Mouse (Mus musculus) lung, adult 2 months (tissue): Measurements from ENCODE around the gene Calm4. TPM values are rescaled to one million over a fixed set of nuclear protein-coding genes. Genes with fewer than 3 reads are reported as not detected.
"Not testable (repeated sequence)": the region's sequence is repeated elsewhere in the genome, so short reads cannot be mapped to it uniquely, and the experiment has no call there.

Experiments
- DNase-seq: peaks from one replicate; pipeline ENCODE4 v3.0.0; 2022
- H3K4me1 ChIP-seq: fragments of 200-500 bp; 2 replicates; pipeline ENCODE4 v1.6.1; 2011; ENCODE audit warnings: low read length; ENCODE audit not compliant: control insufficient read depth, insufficient read depth
- H3K4me3 ChIP-seq: fragments of 200-500 bp; replicated peaks from 2 replicates; pipeline ENCODE3; 2011; ENCODE audit warnings: low read depth, mild to moderate bottlenecking, control low read depth, low read length; ENCODE audit errors: extremely low read depth
- CTCF ChIP-seq: fragments of 200-500 bp; IDR thresholded peaks from 2 replicates; pipeline ENCODE4 v1.5.1; 2011; ENCODE audit warnings: mild to moderate bottlenecking, low read length, control low read depth; ENCODE audit not compliant: insufficient read depth
- POLR2A ChIP-seq: fragments of 200-500 bp; IDR thresholded peaks from 2 replicates; pipeline ENCODE4 v1.6.1; 2011; ENCODE audit warnings: low read depth, mild to moderate bottlenecking, control low read depth, low read length, borderline replicate concordance; ENCODE audit errors: extremely low read depth
- WGBS: fragments of 180-500 bp; shearing (Covaris S2); methylation state at CpG from one replicate; pipeline ENCODE4 v1.1.7; 2018; 5-methylcytosine and 5-hydroxymethylcytosine counted together
- polyA plus RNA-seq: library from polyadenylated mRNA; depleted of rRNA; stranded (reverse); fragments of >200 nt; gene quantifications from 2 replicates; pipeline ENCODE4 v1.2.3, GENCODE M21; 2012

Calm4 gene
- polyA plus RNA-seq, 1 experiment = 56.0 TPM

GRCm38 (mm10) chr13:3818740-3819076 lies 18.8 kb upstream of the Calm4 start:
- no peak for DNase-seq
- WGBS = 61% methylated on average over 2 of the region's 2 CpGs
- Histone ChIP-seq H3K4me3 (no peak overlapping the region), H3K4me1 (no peaks in the 10 kb centered on the region)
- TF ChIP-seq CTCF (no peak), POLR2A (no peak)

GRCm38 (mm10) chr13:3822105-3822504 lies 15.5 kb upstream of the Calm4 start:
- no peak for DNase-seq
- 59% methylated on average over 4 of the region's 4 CpGs for WGBS
- no peak for TF ChIP-seq CTCF
- no peak for TF ChIP-seq POLR2A
- Histone ChIP-seq H3K4me1 (no peaks in the 10 kb centered on the region), H3K4me3 (no peak overlapping the region)

DNA sequence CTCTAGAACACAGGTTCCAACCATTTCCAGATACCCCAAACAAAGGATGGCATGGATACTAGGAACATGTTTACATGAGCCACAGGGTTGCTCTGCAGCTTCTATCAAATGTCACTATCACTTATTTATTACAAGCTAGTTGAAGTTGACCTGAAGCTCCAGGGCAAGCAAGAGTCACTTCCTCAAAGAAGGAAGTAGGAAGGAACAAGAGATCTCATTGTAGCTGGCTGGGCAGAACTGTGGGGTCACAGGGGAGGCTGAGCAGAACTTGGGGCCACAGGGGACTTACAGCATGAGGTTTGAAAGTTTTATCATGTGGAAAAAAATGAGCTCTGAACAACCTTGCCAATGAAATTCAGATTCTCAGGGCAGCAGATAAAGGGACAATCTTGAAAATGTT lies 11.8 kb upstream of the Calm4 start:
- TF ChIP-seq CTCF (no peak), POLR2A (no peak)
- Histone ChIP-seq H3K4me1 (no peaks in the 10 kb centered on the region), H3K4me3 (no peak overlapping the region)
- DNase-seq = no peak

DNA sequence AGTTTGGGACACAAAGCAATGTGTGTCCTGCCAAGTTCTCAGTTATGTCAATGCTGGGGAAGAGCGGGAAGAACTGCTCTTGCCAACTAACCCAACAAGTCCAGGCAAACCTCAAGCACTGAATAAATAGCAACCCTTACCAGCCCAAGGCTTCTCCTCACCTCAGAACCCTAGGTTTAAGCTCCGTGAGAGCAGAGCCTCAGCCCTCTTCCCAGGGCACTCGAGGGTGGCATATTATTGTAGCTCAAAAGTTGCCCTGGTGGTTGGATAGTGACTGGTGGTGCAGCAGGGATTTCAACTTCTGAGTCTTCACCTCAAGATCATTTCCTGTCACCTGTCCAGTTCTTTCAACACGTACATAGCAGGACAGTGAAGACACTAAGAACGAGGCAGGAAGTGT lies 6.0 kb upstream of the Calm4 start:
- Histone ChIP-seq H3K4me1 (no peaks in the 10 kb centered on the region; the same call in 1 of the 2 replicates), H3K4me3 (no peak overlapping the region)
- no peak for DNase-seq
- TF ChIP-seq POLR2A (no peak), CTCF (no peak)
- WGBS = 66% methylated on average over 5 of the region's 5 CpGs

- Histone ChIP-seq H3K4me1 (no peaks in the 10 kb centered on the region; the same call in 1 of the 2 replicates), H3K4me3 (no peak overlapping the region)
- no peak for TF ChIP-seq POLR2A
- TF ChIP-seq CTCF = no peak
- 55% methylated on average over 1 of the region's 1 CpGs for WGBS
- DNase-seq = no peak
These were observed 5.6 kb upstream of the Calm4 start for GRCm38 (mm10) chr13:3831994-3832393.

GRCm38 (mm10) chr13:3832450-3832849 lies 5.1 kb upstream of the Calm4 start:
- Histone ChIP-seq H3K4me1 (no peaks in the 10 kb centered on the region; the same call in 1 of the 2 replicates), H3K4me3 (no peak overlapping the region)
- no peak for DNase-seq
- no peak for TF ChIP-seq POLR2A
- no peak for TF ChIP-seq CTCF
- 21% methylated on average over 2 of the region's 2 CpGs for WGBS

DNA sequence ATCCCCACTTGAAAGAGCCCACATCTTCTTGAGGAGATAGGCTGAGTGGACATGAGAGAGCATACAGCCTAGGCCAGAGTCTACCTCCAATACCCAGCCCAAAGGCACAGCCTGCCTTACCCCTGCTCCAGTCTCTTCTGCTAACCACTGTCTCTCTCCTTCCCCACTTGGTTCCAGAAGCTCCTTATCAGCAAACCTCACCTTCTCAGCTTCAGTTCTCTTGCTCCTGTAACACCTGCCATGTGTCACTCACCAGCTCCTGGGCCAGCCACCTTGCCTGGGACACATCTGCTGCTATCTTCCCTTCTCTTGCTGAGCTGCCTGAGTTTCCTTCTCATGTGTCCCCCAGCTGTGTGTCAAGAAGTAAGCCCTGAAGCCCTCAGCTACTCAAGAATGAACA lies 3.9 kb upstream of the Calm4 start:
- not testable (repeated sequence) for DNase-seq, H3K4me1 ChIP-seq, H3K4me3 ChIP-seq

DNA sequence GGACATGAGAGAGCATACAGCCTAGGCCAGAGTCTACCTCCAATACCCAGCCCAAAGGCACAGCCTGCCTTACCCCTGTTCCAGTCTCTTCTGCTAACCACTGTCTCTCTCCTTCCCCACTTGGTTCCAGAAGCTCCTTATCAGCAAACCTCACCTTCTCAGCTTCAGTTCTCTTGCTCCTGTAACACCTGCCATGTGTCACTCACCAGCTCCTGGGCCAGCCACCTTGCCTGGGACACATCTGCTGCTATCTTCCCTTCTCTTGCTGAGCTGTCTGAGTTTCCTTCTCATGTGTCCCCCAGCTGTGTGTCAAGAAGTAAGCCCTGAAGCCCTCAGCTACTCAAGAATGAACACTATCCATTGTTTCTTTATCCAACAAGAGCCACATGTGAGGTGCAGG lies 3.1 kb downstream of the Calm4 start:
- not testable (repeated sequence) for DNase-seq, H3K4me1 ChIP-seq, H3K4me3 ChIP-seq

DNA sequence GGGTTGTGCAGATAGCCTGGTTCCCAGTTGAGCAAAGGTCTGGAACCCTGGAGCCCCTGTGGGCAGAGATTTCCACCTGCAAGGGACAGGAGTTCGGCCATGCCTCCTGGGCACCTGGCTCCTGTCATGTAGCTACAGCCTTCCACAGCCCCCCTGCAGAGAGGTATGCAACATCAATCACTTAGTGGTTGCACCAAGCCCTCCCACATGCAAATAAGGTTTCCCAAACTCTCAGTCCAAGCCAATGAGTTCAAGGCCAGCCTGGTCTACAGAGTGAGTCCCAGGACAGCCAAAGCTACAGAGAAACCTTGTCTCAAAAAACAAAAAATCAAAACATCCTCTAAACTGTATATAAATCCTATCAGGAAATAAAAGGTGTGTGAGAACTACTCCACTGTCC lies 12.8 kb downstream of the Calm4 start:
- Histone ChIP-seq H3K4me1 (no peaks in the 10 kb centered on the region), H3K4me3 (no peak overlapping the region)
- DNase-seq = no peak
- WGBS = 89% methylated on average over 1 of the region's 1 CpGs
- TF ChIP-seq POLR2A (no peak), CTCF (no peak)

GRCm38 (mm10) chr13:3853648-3854333 lies 16.2 kb downstream of the Calm4 start, which contains the start of gene Calm5:
Gene Calm5, plus strand, starts transcription at chr13:3854173.
- 75% methylated on average over 3 of the region's 3 CpGs for WGBS
- H3K4me3 ChIP-seq, H3K4me1 ChIP-seq, DNase-seq: not testable (repeated sequence)

DNA sequence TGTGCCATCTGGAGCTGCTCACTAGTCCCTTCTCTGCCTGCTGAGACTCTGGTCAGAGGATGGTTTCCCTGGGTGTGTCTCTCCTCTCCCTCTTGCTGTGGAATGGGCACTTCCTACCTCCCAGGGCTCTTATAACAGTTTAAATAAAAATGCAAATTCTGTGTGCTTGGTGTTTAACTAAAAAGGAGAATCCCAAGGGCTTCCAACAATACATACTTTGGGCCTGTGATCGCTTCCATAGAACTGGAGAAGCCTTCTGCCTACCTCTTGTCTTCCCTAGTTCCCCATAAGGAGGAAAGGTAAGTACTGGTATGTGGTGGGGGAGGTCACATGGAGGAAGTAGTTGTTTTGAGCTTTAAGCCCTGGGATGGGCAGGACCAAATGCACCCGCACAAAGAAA lies 17.3 kb downstream of the Calm4 start:
- no peak for TF ChIP-seq POLR2A
- TF ChIP-seq CTCF = no peak
- 87% methylated on average over 2 of the region's 2 CpGs for WGBS
- DNase-seq = no peak
- H3K4me1 ChIP-seq = no peaks in the 10 kb centered on the region
- no peak overlapping the region for H3K4me3 ChIP-seq
